Mouse (Mus musculus) cerebellum, adult 11-12 months (tissue): ENCODE data around the gene Adarb2.
"Not testable (repeated sequence)": the region's sequence is repeated elsewhere in the genome, so short reads cannot be mapped to it uniquely, and the experiment has no call there.

Source experiments
- DNase-seq: peaks from one replicate; pipeline ENCODE4 v3.0.0; 2022

Adarb2 gene

DNA sequence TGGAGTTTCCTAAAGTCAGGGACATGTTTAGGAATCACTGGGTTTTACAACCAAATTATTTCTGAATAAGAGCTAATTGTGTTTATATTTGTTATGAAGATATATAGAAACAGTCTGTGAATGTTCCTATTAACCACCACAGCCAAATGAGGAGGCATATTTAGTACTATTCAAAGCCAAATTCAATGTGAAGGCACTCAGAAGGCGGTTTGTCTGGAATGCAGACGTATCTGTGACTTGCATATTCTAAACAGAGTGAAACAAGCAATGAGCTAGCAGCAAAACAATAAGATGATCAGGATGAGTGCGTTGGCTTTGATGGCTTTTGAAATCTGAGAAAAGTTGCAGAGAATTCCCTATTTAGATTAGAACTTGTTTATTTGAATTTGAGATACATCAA, 387.8 kb downstream of the Adarb2 start:
- DNase-seq, result no peak

DNA sequence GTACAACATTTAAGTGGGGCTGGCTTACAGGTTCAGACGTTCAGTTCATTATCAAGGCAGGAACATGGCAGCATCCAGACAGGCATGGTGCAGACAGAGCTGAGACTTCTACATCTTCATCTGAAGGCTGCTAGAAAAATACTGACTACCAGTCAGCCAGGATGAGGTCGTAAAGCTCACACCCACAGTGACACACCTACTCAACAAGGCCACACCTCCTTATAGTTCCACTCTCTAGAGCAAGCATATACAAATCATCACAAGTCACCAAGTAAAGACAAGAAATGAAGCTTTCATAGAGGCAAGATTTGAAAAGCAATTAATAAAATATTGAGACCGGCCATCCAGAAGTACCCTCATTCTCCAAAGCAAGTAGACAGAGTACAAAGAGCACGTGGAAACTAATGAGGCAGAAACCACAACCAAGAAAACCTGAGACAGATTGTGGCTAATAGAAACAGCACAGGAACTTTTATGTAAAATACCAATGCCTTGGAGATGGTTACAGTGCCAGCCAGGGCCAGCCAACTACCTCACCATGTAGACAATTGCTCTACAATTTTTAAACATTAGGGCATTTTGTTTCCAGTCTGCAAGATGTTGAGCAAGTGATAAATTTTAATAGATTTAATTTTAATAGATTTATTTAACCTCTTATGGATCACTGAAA, 394.4 kb downstream of the Adarb2 start:
- no peak for DNase-seq

DNA sequence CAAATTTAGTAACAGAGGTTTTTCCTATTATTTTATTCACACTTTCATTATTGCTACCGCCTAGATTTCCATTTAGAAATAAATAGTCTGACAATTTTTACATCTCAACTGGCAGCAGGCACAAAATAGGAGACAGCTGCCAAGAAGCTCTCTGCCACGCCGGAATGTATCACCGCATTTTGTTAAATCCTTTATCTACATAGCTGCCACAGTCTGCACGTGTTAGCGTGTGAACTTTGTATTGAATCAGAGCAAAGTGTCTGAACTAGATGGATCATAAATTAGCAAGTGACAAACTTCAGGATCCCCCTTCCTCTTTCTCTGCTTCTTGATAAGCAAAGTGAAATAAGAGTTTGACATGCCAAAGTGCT, 395.0 kb downstream of the Adarb2 start:
- no peak for DNase-seq

DNA sequence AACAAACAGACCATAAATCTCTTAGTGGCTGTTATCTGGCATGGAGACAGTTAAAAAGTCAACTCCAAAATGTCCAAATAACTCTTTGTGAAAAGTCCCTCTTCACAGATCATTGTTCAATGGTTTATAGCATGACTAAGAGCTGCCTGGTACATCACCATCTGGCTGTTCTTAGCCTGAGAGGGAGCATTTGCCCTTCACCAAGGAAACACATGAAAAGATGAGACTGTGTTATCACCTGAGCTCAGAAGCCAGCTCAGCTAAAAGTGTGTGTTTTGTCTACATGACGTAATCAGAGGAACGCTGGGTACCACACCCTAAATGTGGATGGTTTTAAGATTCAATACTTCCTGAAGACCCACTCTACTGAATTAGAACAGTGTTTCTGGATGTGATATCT, 403.0 kb downstream of the Adarb2 start:
- no peak for DNase-seq

DNA sequence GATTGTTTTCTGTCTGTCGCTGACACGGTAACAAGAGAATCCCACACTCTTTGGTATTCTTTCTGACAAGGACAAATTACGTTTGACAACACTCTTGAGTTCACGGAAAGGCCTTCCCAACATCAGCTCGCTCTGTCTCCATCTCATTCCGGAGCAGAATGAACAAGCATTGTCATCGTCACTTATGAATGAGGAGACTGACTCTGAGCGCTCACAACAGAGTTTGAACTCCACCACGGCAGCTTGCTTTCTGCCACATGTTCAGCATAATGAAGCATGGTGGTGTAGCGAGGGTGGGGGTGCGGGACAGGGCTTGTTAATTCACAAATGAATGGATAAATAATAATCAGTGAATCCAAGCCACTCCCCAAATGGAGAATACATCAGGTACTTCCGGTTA, 405.4 kb downstream of the Adarb2 start:
- no peak for DNase-seq

DNA sequence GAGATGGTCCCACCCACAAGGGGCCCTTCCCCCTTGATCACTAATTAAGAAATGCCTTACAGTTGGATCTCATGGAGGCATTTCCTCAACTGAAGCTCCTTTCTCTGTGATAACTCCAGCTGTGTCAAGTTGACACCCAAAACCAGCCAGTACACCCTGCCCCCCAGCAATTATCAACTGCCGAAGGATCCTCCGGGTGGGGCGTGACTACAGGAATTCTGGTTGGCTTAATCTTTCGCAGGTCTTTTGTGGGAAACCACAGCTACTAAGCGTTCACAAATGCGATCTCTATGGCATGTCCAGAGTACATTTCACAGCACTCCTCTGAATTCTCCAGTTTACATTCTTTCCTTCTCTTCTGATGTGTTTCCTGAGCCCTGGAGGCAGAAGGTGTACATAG, 406.3 kb downstream of the Adarb2 start:
- not testable (repeated sequence) for DNase-seq

DNA sequence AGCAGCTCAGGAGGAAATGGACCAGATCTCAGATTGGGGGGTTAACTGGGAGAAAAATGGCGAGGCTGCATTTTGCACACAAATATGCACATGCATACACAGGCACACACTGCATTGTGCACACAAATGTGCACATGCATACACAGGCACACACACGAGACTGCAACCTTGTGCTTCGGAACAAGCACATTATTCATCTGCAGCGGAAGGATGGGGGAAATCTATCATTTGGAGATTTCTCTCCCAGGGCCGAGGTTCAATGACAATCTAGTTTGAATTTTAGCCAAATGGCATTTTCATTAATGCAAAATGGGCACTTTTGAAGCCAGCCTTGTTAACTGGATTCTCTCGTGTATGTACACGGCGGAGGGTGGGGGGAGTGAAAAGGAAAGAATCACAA, 408.3 kb downstream of the Adarb2 start:
- no peak for DNase-seq

DNA sequence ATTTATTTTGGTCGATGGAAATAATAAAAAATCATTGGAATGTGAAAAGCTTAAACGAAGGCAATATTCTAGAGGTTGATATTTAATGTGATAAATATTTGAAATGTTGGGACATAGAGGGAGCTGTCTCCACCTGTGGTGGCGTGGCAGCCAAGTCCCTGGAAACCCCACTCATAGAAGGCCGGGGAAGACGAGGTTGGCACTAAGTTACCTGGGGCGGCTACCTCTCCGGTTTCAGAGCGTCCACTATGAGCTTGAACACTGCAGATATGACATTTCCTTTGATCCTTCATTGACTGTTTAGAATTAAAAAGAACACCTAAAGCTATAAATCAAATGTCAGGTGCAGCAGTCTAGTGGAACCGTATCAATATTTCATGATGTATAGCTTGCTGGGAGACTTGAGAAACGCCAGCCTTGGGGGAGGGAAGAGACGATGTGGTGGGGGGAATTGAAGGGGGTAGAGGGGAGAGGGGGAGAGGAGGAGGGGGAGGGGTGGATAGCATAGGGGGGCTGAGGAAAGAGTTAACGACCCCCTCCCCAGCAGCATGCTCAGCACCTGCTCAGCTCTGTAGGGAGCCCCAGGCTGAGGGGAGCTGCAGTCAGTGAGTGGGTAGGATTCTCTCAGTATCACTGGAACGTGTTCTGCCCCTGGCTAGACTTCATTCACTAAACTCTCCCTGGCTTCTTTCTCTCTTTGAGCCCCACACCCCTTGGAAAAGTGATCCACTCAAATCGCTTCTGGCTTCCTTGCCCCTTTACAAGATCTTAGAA, 410.1 kb downstream of the Adarb2 start:
- no peak for DNase-seq

DNA sequence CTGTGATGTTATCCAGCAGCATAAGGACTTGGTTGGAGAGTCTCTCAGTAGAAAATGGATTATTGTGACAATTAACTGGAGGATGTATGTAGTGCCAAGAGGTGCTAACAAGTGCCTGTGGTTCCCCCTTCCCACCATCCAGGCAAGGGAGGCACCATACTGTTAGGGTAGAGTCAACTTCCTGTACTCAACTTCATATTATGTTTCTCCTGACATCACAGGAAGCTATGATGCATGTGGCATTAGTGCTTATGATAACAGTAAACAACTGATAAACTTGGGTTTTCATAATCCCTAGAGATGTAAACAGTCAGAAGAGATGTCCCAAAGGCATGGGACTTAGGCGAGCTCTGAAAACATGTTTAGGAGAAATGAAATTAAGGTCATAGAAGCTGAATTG, 414.0 kb downstream of the Adarb2 start:
- no peak for DNase-seq

DNA sequence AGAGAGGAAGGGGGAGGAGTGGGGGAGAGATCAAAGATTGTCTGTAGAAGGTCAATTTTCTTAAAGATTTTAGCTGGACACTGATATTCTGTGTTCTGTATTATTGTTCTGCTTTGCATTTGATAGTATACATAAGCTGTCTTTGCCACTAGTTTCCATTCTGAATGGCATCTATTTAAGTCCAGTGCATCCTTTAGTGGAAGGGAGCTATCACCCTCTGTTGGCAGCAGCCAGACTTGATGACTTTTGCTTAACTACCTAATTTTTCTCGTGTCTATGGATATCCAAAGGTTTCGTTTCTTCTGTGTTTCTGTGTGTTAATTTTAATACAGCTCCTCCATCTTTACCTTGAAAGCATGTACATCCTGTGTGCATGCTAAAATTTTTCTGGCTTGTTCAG, 419.6 kb downstream of the Adarb2 start:
- no peak for DNase-seq

DNA sequence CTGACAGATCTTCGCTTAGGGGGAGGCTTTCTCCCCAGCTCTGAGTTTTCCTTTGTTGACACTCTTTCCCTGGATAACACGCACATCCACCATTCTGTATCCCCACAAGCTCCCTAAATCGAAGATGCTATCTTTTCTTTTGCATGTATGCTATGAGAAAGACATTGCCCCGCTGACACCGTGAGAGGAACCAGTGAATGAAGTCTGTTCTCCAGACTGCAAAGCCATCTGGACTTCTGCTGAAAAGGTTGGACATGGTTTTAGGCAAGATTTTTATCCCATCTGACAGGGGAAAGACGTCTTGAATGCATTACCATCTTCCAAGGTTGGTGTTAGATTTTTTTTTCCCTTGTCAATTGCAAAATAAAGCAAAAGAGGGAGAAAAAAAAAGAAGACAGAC, 426.9 kb downstream of the Adarb2 start:
- no peak for DNase-seq

DNA sequence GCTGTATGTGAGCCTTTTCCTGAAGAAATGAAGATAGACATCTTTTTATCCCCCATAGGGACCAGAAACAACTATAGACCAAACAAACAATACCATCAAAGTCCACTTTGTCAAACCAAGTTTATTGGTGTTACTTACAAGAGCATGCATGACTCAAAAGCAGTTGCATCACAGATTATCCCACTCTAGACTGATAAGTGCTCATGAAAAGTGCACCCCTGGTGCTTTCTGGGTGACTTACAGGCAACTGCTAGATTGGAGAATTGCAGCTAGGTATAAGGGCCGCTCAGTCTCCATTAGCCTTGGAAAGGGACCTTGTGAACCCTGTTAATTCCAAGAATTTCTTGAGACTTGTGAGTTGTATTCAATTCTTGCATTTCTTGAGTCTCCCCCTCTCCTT, 429.0 kb downstream of the Adarb2 start:
- DNase-seq, result no peak

DNA sequence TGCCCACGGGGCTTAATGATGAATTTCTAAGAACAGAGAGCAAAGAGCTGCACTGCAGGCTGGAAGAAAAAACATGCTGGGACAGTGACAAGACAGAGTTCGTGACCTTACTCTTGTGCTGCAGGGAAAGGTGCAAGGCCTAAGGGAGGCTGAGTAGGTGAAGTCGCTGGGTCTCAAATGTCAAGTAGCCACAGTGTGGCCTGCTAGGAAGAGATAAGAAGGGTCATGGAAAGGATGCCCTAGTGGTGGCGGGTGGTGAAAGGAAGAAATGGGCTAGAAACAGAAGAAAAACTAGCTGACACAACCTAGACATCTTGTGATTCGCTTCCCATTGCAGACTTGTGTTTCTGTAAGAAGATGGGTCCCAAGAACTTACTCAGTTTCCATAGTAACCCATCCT, 429.4 kb downstream of the Adarb2 start:
- DNase-seq, result no peak

DNA sequence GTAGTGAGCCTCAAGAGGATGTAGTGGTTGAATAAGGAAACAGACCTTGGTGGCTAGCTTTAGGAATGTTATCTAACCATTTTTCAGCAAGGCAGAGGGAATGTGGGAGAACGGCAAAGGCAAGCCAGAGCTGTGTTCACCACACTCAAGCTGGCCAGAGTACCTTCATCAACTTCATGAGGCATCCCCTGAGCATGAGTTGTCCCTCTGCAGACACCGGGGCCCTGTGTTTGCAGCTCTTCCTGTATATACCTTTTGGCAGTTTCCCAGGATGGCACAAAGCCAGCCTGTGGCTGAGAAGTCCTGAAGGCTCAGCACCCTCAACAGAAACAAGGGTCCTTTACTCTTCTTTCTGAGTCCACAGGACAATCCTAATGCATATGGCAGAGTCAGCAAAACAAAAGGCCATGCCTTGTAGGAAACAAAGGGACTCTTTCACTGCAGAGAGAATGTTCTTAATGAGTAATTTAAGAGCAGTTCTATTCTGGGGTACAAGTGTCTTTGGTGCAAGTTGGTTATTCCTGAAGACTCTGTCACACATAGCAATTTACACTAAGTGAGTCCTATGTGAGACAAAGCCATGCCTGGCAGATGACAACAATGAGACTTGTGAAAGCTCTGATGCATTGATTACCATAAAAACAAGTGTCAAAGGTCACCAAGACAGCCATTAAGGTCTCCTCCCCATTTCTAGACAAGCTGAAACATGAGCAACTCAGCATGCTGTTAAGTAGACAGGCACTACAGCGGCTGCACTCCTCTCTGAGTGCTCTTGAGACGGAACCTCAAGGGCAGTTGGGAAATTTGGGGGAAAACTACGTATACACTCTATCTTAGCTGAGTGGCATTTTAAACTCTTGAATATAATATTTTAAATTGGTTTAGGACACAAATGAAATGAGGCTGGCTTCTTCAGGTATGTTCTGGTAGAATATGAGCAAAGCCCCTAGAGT, 431.0 kb downstream of the Adarb2 start:
- DNase-seq, result no peak

DNA sequence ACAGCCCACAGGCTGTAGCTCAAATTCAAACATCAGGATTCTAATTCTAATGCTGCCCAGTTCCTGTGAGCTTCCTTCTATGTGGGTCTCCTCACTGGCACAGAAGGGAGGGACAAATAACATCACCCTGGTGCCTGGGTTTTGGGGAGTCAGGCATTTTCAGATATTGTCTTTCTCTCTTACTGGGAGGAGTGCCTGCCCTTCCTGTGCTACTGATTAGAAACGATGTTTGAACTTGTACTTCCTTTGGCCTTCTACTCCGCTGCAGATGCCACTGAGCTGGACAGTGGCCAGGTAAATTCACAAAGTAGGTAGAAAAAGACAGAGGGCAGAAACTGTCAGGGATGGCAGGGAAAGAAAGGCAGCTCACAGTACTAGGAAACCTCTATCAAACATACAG, 439.4 kb downstream of the Adarb2 start:
- DNase-seq, result no peak

DNA sequence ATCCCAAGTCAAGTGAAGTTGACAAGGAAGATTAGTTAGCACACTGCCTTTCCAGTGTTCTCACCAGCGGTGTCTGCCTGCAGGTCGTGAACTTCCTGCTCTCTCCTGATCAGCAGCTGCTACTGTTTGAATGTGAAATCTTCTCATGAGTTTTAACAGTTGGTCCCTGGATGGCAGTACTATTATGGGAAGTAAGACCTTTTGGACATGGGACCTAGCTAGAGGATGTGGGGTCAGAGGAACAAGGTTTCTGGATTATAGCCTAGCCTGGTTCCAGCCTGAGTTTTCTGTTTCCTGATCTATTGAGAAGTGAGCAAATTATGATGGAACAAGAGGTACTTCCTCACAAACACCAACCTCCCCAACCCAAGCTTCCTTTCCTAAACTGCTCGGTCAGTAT, 441.3 kb downstream of the Adarb2 start:
- no peak for DNase-seq

DNA sequence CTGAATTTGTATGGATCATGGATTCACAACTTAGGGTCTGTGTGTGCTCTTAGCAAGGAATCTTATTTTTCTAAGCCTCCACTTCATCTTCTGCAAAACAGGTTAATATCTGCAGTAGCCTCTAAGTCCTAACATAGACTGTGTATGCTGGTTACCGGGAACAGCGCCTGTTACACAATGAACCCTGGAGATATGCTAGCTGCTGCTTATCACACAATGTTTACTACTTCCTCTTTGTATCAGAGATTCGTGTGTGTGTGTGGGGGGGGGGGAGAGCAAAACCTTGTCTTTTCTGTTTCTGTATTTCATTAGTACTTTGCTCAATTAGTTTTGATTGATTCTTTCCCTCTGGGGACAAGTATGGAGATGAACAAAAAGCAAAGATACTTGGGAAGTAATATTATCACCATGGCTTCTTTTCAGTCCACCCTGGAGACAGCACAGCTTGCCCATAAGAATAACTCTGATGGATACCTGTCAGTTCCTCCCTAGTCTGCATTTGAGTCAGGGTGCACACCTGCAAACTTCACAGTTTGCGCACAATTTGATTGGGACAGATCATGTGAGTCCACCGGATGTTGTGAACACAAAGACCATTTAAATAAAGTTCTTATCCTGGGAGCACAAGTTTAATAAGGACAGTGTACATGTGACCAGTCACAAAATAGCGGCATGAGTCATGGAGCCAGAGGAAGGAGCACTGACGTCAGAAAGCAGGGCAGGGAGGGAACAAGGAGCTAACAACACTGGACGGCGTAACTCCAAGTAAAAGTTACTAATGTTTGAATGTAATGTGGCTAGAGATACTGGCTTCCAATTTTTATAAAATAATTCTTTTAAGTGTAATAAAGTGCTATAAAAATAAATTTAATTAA, 442.4 kb downstream of the Adarb2 start:
- DNase-seq, result no peak

DNA sequence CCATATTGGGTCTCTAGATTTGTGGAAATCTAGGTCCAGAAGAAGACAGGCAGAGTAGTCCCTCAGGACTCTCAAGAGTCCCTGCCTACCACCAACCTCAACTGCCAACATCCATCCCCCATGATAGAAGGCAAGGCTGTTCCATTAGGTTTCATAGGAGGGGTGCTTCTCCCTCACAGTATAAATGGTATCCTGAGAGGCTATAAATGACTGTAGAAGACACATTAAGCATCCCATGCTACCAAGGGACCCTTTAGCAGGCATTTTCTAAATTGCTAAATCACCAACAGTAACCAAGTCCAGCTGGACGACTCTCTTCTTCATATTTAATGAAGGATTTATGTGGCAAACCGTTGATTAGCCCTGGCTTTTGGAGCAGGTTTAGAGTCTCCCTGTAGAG, 446.6 kb downstream of the Adarb2 start:
- no peak for DNase-seq

DNA sequence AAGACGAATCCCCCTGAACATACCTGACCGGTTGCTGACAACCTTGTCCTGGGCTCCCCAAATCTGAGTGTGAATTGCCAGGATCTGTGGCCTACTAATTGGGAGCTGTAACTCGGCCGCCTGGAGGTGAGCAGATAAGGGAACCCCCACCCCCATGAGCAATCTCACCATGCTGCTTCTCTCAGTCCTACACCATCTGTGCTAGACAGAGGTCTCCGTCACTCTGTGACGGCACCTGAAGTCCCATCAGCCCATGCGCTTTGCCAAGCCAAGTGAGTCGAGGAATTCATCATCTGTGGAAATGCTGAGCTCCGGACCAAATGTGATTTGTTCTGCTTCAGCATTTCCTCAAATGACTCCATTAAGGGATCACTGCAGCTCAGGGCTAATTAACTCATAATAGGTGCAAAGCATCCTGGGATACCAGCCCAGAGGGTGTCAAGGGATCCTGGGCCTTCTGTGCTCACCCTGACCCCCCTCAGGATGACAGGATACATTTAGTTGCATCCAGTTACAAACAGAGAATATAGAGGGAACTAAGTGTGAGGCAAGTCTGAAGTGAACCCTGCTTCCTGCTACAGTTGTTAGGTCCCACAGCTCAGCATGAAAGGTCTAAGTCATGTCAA, 462.1 kb downstream of the Adarb2 start:
- DNase-seq, result no peak

DNA sequence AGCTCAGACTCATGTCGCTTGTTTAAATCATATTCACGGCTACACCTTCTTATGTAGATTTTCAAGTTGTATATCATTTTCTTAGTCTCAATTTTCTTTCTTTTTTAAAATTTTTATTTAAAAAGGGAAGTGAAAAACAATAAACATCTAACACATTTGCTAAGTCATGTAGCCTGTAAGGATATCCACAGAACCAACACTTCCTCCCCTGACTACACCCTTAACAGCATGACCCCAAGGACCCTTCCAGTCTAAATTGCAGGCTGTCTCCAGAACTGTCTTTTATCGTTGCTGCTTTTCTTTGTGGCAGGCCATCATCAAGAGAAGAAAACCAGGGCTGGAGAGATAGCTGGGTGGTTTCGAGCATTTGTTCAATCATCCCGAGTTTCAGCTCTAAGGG, 474.5 kb downstream of the Adarb2 start:
- no peak for DNase-seq

DNA sequence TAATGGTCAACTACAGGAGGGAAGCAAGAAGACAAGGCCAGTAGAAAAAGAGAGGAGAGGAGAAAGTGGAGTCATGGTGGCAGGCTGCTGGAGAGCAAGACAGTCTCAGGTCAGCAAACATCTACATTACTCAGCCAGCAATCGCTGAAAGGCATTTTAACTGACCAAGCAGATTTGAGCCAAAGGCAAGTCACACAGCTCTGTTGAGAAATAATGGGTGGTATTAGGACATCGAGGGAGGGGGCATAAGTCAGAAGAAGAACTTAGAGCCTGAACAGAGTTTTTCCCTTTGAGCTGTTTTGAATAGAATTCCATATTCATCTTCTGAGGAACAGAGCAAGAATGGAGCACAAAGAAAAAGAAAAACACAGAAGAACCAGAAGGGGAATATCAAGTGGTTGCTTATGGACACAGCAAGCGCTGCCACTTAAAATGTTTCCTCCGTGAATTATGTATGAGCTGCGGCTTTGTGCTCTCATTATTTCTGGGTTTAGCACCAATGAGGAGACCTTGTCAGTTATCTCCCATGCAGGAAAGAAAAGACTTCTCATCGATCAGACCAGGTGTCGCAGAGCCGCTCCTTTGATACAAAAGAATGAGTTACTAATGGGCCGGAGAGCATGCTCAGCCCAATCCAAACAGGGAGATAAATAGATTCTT, 477.9 kb downstream of the Adarb2 start:
- no peak for DNase-seq

DNA sequence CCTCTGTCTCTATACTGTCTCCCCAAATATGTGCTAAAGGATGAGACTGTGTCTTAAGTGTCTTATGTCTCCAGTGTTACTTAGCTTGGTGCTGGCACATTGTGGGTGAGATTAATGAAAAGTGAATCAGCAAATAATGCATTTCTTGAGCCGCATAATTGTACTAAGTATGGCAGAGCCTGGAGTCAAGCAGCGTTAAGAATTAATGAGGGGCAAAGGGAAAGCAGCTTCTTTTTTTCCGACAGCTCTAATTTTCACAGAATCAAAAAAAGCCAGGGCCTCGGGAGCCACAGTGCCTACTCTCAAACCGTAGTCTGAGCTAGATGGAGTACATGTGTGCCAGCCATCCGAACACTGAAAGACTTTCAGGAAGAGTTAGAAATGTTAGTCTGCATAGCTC, 488.8 kb downstream of the Adarb2 start:
- DNase-seq, result no peak
